In genomic region chr13:55404853-55405782, GRCm38 (mm10) we compare ENCODE assay signal across 8 mouse cellular contexts. TPM values are rescaled to one million over a fixed set of nuclear protein-coding genes. Genes with fewer than 3 reads are reported as not detected.
A peak's percentile ranks its signal among the peaks of the same experiment; 100 is the strongest.
DNase-seq lines count a peak whose midpoint lies in the region; ATAC-seq lines count a peak whose summit lies in the region.

No protein-coding gene starts in this region.

- 16% methylated on average over 11 of the region's 11 CpGs for whole genome bisulfite sequencing in midbrain, embryonic 10.5 days

- no peaks in the 10 kb centered on the region for H3K9me3 ChIP-seq in midbrain, embryonic 10.5 days (replicated peaks)

- no peaks in the 10 kb centered on the region for H3K36me3 ChIP-seq in midbrain, embryonic 10.5 days

- peak overlapping the region; percentile 89 for H3K27ac ChIP-seq in midbrain, embryonic 10.5 days (replicated peaks)

- peak; percentile 71 to 87 for DNase-seq in cerebellum, postnatal 4 days (ENCODE audit: low spot score in 2 of 2)
- peak; percentile 70 for DNase-seq in gastrocnemius, postnatal 14 days
- DNase-seq in left cerebral cortex, postnatal 36 days (ENCODE audit: low spot score in 2 of 2): peak; percentile 79
- DNase-seq in midbrain, embryonic 10.5 days (ENCODE audit: low spot score): peak; percentile 87
- DNase-seq in right cerebral cortex, postnatal 25 days: peak; percentile 82
- DNase-seq in urinary bladder, postnatal 36 days (ENCODE audit: low spot score in 2 of 2): peak; percentile 55 to 67

- peak; percentile 91 for ATAC-seq in activated CD4-positive, CD25-positive, alpha-beta regulatory T cell, adult 4 months
- peak; percentile 97 for ATAC-seq in inflammation-experienced regulatory T-cells, adult 6 months

- H3K4me1 ChIP-seq in midbrain, embryonic 10.5 days: peaks cover 21% of the 10 kb centered on the region

- H3K27me3 ChIP-seq in midbrain, embryonic 10.5 days (ENCODE audit: low read depth, poor library complexity, severe bottlenecking): peaks cover 24% of the 10 kb centered on the region

- peak overlapping the region; percentile 19; the same call in 1 of the 2 replicates for H3K4me3 ChIP-seq in midbrain, embryonic 10.5 days

- intact Hi-C loops in gastrocnemius, postnatal 14 days (cut with DNase I; ENCODE audit: low total_unique reads): loop anchor here (5.0 kb wide), 1 partner anchor 112 kb away; no protein-coding TSS in a partner anchor
- intact Hi-C loops in left cerebral cortex, postnatal 36 days (cut with DNase I): loop anchor here (2.0 kb wide), 2 partner anchors 62 to 108 kb away; partner anchors contain the start of gene Pdlim7

RNA-seq across cellular contexts. Expression of gene Slc34a1, which starts 7.1 kb away (rescaled TPM):
- not detected for polyA plus RNA-seq in activated CD4-positive, CD25-positive, alpha-beta regulatory T cell, adult 4 months (2017; shearing (Covaris generic))
- not detected for total RNA-seq in gastrocnemius, postnatal 14 days (2021)
- polyA plus RNA-seq in inflammation-experienced regulatory T-cells, adult 6 months (2017; shearing (Covaris generic)): under 1 TPM in 1 of 3 experiments, not detected in 2; 0.20 TPM
- total RNA-seq in left cerebral cortex, postnatal 36 days (2021): under 1 TPM; 0.48 to 0.54 TPM
- polyA plus RNA-seq in midbrain, embryonic 10.5 days (2016; fragmentation: Nextera tagmentation; extraction: Ambion mirVana): not detected in 2 replicates

RNA-seq across cellular contexts. Expression of gene Pfn3, which starts 9.9 kb away (rescaled TPM):
- not detected for polyA plus RNA-seq in activated CD4-positive, CD25-positive, alpha-beta regulatory T cell, adult 4 months (2017; shearing (Covaris generic))
- not detected for total RNA-seq in gastrocnemius, postnatal 14 days (2021)
- not detected for polyA plus RNA-seq in inflammation-experienced regulatory T-cells, adult 6 months (2017; shearing (Covaris generic))
- not detected for total RNA-seq in left cerebral cortex, postnatal 36 days (2021)
- polyA plus RNA-seq in midbrain, embryonic 10.5 days (2016; fragmentation: Nextera tagmentation; extraction: Ambion mirVana): not detected in 2 replicates

RNA-seq across cellular contexts. Expression of gene F12, which starts 21.5 kb away (rescaled TPM):
- polyA plus RNA-seq in activated CD4-positive, CD25-positive, alpha-beta regulatory T cell, adult 4 months (2017; shearing (Covaris generic)): not detected
- total RNA-seq in gastrocnemius, postnatal 14 days (2021): not detected
- polyA plus RNA-seq in inflammation-experienced regulatory T-cells, adult 6 months (2017; shearing (Covaris generic)): under 1 TPM in 1 of 3 experiments, not detected in 2; 0.24 TPM
- total RNA-seq in left cerebral cortex, postnatal 36 days (2021): under 1 TPM; 0.79 to 0.84 TPM
- polyA plus RNA-seq in midbrain, embryonic 10.5 days (2016; fragmentation: Nextera tagmentation; extraction: Ambion mirVana): 0.14 TPM in 1 of 2 replicates, not detected in the other

RNA-seq across cellular contexts. Expression of gene Rgs14, which starts 35.6 kb away (rescaled TPM):
- polyA plus RNA-seq in activated CD4-positive, CD25-positive, alpha-beta regulatory T cell, adult 4 months (2017; shearing (Covaris generic)): 10 to 100 TPM; 51.5 to 69.6 TPM
- total RNA-seq in gastrocnemius, postnatal 14 days (2021): under 1 TPM; 0.22 to 0.29 TPM
- polyA plus RNA-seq in inflammation-experienced regulatory T-cells, adult 6 months (2017; shearing (Covaris generic)): 10 to 100 TPM; 61.5 to 73.9 (median 62.9) TPM
- total RNA-seq in left cerebral cortex, postnatal 36 days (2021): 10 to 100 TPM; 52.3 to 53.7 TPM
- 0.41 and 0.52 TPM in 2 replicates for polyA plus RNA-seq in midbrain, embryonic 10.5 days (2016; fragmentation: Nextera tagmentation; extraction: Ambion mirVana)

RNA-seq across cellular contexts. Expression of gene Grk6, which starts 39.8 kb away (rescaled TPM):
- 10 to 100 TPM; 38.6 to 43.6 TPM for polyA plus RNA-seq in activated CD4-positive, CD25-positive, alpha-beta regulatory T cell, adult 4 months (2017; shearing (Covaris generic))
- 10 to 100 TPM; 12.1 to 12.6 TPM for total RNA-seq in gastrocnemius, postnatal 14 days (2021)
- 10 to 100 TPM; 35.3 to 50.0 (median 40.5) TPM for polyA plus RNA-seq in inflammation-experienced regulatory T-cells, adult 6 months (2017; shearing (Covaris generic))
- 10 to 100 TPM; 63.4 to 65.2 TPM for total RNA-seq in left cerebral cortex, postnatal 36 days (2021)
- 41.8 and 51.4 TPM in 2 replicates for polyA plus RNA-seq in midbrain, embryonic 10.5 days (2016; fragmentation: Nextera tagmentation; extraction: Ambion mirVana)

Comparison
In these comparisons a context has a peak if more than half of its experiments do, and no peak if none do; other contexts are left out.
1. Peak in every context shown above with its lines: DNase-seq, ATAC-seq, H3K4me3 ChIP-seq and H3K27ac ChIP-seq.